Mouse (Mus musculus) heart, postnatal 25 days (tissue): ENCODE data around the gene Rtp2. TPM values are rescaled to one million over a fixed set of nuclear protein-coding genes. Genes with fewer than 3 reads are reported as not detected.

ENCODE experiments used
- DNase-seq: peaks from one replicate; pipeline ENCODE4 v3.0.0; 2022; ENCODE audit warnings: low spot score
- intact Hi-C: fragments of 180-260 bp; cut with DNase I; formaldehyde crosslinking; loops from one replicate; pipeline ENCODE4 v1.15.1; 2025
- total RNA-seq, 2 experiments: library from RNA; stranded (reverse); gene quantifications; 2 replicates each; pipeline ENCODE4 v1.2.3; 2021

Rtp2 gene
- total RNA-seq: not detected

- no peak for DNase-seq
- intact Hi-C loops: no loop called here
These were observed at the start of gene Rtp2 for GRCm38 (mm10) chr16:23932294-23932693. TSS of gene Rtp2 (minus strand) at chr16:23932394.

DNA sequence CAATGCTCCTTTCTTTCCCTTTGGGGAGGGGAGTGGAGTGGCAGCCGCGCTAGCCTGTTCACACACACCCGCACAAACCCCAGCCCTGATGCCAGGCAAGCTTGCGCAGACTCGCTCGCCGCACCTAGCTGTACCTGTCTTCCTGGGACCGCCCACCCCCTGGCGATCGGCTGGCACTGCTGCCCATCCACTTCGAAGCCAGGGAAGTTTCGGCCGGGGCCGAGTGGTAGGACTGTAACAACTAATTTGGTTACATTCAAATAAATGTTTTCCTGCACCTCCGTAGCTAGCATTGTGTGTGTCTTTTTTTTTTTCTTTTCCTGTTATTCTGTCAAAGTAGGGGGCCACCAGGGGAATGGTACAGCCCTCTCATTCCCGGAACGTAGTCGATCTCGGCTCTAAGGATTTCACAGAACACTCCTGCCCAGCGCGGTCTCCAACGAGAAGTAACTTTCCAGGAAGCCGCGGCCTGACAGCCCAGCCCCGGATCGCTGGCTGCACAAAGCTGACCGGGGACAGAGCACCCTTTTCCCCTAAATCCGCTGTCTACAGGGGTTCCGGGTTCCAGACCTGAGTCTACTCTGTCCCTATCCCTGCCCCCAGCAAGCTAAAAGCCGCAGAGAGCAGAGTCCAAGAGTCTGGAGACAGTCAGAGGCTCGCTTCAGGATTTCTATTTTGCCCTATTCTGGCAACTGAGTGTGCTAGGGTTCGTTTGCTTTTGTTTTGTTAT lies 49.0 kb upstream of the Rtp2 start:
- intact Hi-C loops: no loop called here
- no peak for DNase-seq

DNA sequence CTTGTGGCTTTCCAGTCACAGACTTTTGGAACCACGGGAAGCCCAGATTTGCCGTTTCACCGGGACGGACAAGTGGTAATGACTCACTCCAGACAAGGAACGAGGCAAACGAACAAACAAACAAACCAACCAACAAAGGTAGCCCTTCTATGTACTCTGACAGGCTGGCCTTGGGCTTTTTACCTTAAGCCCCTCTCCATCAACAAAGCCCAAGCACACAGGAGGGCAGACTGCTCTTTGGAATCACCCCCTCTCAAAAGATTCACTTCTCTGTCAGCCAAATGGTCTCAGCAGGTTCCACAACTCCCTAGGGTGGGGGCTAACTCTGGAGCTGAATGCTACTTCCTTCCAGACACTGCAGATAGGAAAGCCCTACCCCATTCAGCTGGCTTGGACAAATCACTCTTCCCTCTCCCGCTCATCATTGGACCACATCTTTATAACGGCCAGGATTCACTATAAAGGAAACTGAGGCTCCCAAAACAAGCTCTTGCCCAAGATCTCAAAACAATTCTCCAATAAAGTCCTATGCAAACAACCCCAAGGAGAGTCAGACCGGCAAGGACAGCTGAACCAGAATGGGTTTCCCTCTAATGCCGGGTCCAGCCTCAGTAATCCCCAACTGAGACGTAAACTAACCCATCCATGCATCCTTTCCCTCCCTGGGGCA lies 48.1 kb upstream of the Rtp2 start:
- DNase-seq: no peak
- intact Hi-C loops: no loop called here

DNA sequence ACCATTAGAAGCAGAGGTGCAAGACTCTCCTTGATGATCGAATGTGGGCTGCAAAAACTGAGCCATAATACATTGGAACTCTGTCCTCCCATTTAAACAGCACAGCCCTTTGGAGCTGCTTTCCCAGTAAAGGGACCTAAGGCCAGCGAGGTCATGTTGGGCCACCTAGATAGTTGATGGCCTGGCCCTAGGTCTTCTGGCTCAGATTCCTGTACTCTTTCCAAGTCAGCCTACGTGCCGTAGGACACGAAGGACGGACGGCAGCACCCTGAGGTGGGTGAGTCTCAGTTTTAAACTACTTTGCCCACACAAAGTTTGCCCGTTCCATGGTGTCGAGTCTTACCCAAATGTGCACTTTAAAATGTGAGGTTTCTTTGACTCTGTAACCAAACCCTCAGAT lies 47.3 kb upstream of the Rtp2 start:
- intact Hi-C loops: no loop called here
- no peak for DNase-seq

DNA sequence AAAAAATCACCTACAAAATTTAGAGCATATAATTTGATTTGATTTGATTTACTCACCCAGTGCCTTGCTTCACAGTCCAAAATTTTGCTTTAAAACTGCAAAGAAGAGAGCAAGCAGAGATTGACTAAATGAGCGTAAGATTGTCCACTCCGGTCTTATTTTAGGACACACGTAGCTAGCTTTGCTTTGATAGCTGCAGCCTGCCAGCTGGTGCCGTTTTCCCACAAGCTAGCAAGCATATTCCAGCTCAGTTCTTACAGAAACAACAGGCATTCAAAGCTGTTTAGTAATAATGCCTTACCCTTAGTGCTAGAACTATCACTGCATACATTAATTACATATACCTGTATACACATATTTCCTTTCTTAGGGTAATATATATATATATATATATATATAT lies 46.3 kb upstream of the Rtp2 start:
- DNase-seq: no peak
- intact Hi-C loops: no loop called here

DNA sequence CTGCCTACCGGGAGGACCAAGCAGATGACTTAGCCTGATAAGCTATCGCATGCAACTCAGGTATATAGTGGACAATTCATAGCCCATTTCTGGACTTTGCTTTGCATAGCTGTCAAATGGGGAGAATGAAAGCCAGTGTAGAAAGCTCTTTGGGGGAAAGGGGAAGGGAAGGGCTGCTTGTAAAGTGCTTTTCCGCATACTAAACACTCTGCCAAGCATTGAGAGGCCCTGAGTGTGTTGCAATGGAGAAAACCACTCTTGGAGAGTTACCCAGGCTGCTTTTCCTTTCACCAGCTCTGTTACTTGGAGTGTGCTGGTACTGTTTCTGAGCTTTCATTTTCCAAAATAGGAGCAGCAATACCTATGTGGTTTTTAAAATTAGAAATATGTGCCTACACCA lies 45.5 kb upstream of the Rtp2 start:
- DNase-seq: no peak
- intact Hi-C loops: no loop called here

- intact Hi-C loops: no loop called here
- DNase-seq: no peak
These were observed 44.0 kb upstream of the Rtp2 start for GRCm38 (mm10) chr16:23976196-23976595.

- DNase-seq: no peak
- intact Hi-C loops: no loop called here
These were observed 41.6 kb upstream of the Rtp2 start for GRCm38 (mm10) chr16:23973635-23974367.

DNA sequence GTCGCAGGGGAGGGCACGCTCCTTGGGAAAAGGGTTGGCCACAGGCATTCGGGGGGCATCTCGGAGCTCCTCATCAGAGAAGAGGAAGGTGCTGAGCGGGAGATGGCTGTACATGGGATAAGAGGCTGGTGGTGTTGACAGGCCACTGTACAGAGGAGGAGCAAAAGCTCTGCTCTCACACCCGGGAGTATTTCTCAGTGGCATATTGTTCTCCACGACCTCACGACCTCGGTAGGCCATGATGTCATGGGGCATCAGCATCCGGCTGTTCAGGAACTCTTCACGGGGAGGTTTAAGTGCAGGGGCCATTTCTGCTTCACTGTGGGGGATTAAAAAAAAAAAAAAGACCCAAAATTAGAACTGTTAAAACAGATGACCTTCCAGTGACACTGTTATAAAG lies 40.7 kb upstream of the Rtp2 start:
- no peak for DNase-seq
- intact Hi-C loops: no loop called here

DNA sequence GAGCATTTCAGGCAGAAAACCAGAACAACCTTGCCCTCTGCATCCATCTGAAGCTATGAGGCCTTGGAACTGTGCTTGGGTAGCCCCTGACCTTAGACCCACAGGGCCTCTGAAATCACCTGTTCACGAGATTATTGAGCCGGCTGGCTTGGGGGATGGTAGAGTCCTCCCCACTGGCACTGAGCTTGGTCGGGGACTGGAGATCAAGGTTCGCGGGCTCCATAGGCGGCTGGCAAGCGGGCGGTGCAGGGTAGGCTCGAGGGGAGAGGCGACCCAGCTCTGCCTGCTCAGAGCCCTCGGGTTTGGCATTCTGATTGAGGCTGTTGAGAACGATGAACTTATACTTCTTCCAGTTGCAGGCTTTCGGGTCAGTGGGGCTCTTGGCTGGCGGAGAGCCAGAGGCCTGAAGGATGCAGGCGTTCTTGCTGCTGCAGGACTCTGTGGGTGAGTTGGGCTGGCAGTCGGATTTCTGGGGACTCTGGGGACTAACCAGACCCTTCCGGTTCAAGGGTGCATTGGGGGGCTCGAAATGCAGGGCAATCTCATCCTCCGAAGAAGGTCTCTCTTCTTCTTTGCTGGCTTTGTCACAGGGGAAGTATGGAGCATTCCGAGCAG lies 40.0 kb upstream of the Rtp2 start:
- no peak for DNase-seq
- intact Hi-C loops: no loop called here

- DNase-seq: no peak
- intact Hi-C loops: no loop called here
These were observed 37.7 kb upstream of the Rtp2 start for GRCm38 (mm10) chr16:23969919-23970318.

DNA sequence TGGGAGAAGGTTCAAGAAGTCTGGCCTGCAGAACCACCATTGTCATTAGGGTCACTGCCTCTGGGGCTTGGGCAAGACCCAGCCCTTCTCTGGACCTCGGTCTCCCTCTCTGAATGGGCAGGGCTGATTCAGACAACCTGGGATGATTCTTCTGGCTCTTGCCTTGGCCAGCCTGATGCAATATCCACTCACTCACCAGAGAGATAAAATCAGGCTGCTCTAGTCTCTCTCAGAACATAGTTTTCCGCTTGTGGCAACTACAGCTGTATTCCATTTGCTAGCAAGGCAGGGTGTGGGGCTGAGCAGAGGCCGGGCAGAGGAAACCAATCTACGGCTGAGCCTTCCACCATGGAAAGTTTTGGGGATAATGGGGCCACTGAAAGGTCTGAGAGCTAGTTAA lies 36.7 kb upstream of the Rtp2 start:
- intact Hi-C loops: no loop called here
- DNase-seq: no peak

DNA sequence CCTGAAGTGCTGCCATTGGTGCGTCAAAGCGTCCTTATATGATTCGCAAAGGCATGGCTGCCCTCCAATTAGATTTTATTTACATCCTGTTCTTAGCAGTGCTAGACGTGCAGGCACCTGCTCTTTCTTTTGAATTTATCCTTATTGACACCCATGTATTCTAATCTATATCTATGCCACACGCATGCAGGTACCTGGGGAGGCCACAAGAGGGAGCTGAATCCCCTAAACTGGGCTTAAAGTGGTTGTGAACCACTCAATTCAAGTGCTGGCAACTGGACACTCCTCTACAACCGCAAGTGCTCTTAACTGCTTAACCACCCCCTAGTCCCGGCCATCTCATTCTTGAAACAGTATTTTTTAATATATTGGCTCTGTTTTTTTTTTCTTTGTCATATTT lies 35.1 kb upstream of the Rtp2 start:
- DNase-seq: no peak
- intact Hi-C loops: no loop called here

- intact Hi-C loops: no loop called here
- no peak for DNase-seq
These were observed 33.9 kb upstream of the Rtp2 start for GRCm38 (mm10) chr16:23966066-23966465.

DNA sequence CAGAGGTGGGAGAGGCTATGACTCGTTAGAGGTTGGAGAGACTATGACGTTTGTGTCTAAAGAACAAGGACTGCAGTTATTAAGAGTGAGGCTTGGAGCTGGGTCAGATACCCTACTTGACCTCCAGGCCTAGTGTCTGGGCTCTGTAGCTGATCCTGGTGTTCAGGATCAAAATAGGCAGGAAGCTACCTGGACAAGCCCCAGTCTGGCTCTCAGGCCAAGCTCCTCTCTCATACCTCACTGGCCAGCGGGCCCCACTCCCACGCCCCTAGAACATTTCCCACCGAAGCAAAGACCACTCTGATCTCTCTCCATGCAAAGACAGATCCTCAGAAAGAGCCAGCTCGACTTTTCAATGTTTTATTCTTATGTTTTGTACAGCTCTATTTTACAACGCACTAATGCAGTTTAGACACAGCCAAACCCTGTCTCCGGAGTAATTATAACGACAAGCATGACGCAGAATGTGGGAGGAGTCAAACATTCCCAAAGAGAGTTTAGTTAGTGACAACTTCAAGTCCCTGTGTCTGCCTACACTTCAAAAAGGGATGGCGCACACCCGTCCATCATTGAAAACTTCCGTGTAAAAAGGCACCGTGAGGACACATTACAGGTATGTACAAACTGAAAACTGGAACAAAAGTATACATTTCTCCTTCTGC lies 32.6 kb upstream of the Rtp2 start:
- intact Hi-C loops: loop anchor here (5.0 kb wide), 1 partner anchor 1382 kb away; no protein-coding TSS in a partner anchor
- DNase-seq: no peak

DNA sequence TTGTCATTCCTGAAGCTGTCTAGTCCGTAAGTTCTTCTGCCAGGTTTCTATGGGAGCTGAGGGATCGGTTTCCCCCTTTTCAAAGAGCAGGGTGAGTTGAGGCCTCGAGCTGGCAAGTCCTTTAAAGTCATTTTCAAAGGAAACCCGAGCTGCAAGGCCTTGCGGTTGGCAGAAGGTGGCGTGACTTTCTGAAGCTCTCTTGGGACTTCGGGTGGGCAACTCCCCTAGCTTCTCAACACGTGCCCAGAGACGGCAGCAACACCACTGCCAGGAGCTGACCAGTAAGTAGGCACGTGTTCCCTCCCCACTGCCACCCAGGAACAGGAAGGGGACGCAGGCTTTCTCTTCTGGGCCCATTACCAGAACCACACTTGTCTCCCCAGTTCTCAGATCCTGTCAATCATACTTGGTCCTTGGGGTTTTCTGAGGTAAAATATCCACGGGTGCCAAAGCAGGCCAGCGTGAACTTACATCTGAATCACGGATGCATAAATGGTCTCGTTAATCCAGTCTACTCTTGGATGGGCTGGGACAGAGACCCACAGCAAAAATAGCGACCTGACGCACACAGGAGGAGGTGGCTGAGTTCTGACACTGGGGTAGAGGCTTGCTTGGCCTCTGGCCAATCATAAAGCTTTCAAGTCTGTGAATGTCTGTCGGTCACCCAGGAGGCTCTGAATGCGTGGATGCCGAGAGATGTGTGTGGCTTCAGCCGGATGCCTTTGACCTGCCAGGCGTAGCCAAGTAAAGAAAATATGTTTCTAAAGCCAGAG lies 31.9 kb upstream of the Rtp2 start:
- DNase-seq: no peak
- intact Hi-C loops: loop anchor here (5.0 kb wide), 1 partner anchor 1383 kb away; no protein-coding TSS in a partner anchor

DNA sequence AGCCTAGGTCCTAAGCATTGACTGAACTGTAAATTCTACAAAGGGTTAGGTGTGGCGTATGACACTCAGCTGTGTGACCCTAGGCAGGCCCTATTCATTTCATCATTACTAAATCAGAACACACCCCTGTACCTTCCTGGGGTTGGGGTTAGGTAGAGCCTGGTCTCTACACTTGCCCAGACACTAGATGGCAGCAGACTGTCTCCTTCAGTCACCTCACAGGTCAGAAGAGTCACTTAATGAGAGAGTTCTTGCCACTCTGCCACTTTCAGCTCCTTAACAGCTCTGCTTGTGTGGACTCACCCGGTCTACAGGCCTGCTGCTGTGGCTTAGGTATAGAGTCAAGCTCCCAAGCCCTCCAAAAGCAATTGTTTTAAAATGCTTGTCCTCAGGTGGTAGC lies 30.2 kb upstream of the Rtp2 start:
- intact Hi-C loops: loop anchor here (5.0 kb wide), 1 partner anchor 1385 kb away; no protein-coding TSS in a partner anchor
- no peak for DNase-seq

GRCm38 (mm10) chr16:23958938-23959337 lies 26.7 kb upstream of the Rtp2 start:
- DNase-seq: no peak
- intact Hi-C loops: no loop called here

DNA sequence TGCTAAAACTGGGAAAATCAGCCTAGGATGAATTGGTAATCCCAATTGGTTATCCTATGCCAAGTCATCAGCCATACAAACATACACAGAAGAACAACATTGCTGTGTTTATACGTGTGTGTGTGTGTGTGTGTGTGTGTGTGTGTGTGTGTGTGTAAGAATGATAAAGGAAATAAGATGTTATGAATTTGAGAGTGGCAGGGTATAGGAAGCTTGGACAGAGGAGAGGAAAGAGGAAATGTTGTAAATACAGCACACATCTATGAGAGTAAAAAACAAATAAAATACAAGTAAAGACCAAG lies 21.7 kb upstream of the Rtp2 start:
- intact Hi-C loops: loop anchor here (1.0 to 2.0 kb wide), 3 partner anchors 55 to 501 kb away; no protein-coding TSS in a partner anchor

More for the DNA sequence above, 21.7 kb upstream of the Rtp2 start:
- DNase-seq: no peak
